Mouse (Mus musculus) liver, adult 2 months (tissue): Measurements from ENCODE around the gene Nbea.

Experiments used
- CTCF ChIP-seq: fragments of 200-500 bp; IDR thresholded peaks from 2 replicates; pipeline ENCODE4 v1.5.1; 2011; ENCODE audit warnings: low read depth, low read length, control low read depth
- POLR2A ChIP-seq: fragments of 200-500 bp; IDR thresholded peaks from 2 replicates; pipeline ENCODE4 v1.6.1; 2011; ENCODE audit warnings: low read length, control low read depth; ENCODE audit not compliant: insufficient read depth; ENCODE audit errors: extremely low read depth

GRCm38 (mm10) chr3:55794768-55795167 lies 388.7 kb downstream of the Nbea start:
- TF ChIP-seq POLR2A, result no peak
- no peak for TF ChIP-seq CTCF
